Mouse (Mus musculus) natural killer cell, adult 2 months (primary cell): ENCODE results near the gene Sspo.

Experiments
- DNase-seq, 2 experiments: peaks; one replicate each; pipeline ENCODE4 v3.0.0; 2022; ENCODE audit warnings: low spot score in 2 of 2

The Sspo gene

GRCm38 (mm10) chr6:48435706-48436349 is 12.2 kb upstream of the Sspo start:
- no peak for DNase-seq

GRCm38 (mm10) chr6:48437679-48438376 is 10.2 kb upstream of the Sspo start:
- DNase-seq, result no peak

- DNase-seq, result no peak
Observed at GRCm38 (mm10) chr6:48438475-48439125, 9.4 kb upstream of the Sspo start.

GRCm38 (mm10) chr6:48439654-48440053 is 8.4 kb upstream of the Sspo start:
- DNase-seq, result no peak

- no peak for DNase-seq
Observed at GRCm38 (mm10) chr6:48440306-48441014, 7.6 kb upstream of the Sspo start.

GRCm38 (mm10) chr6:48443592-48444309 is 4.3 kb upstream of the Sspo start:
- DNase-seq, result peak; percentile 73 to 84

- DNase-seq, result no peak
Observed at GRCm38 (mm10) chr6:48444310-48445180, 3.5 kb upstream of the Sspo start.

GRCm38 (mm10) chr6:48445181-48446101 is 2.6 kb upstream of the Sspo start, which contains the start of gene Zfp467:
TSS of gene Zfp467 (minus strand) at chr6:48445825.
- DNase-seq, result peak in 1 of 2 experiments; percentile 14

- no peak for DNase-seq
Observed at GRCm38 (mm10) chr6:48446256-48446655, 1.8 kb upstream of the Sspo start.

GRCm38 (mm10) chr6:48446896-48447295 is 1.1 kb upstream of the Sspo start:
- no peak for DNase-seq

GRCm38 (mm10) chr6:48448527-48448926 is 498 bp downstream of the Sspo start:
- no peak for DNase-seq

- DNase-seq, result no peak
Observed at GRCm38 (mm10) chr6:48452151-48452550, 4.1 kb downstream of the Sspo start.

GRCm38 (mm10) chr6:48452771-48453170 is 4.7 kb downstream of the Sspo start:
- DNase-seq, result no peak

GRCm38 (mm10) chr6:48464966-48465679 is 17.1 kb downstream of the Sspo start:
- DNase-seq, result no peak

GRCm38 (mm10) chr6:48466715-48467114 is 18.7 kb downstream of the Sspo start:
- DNase-seq, result no peak

GRCm38 (mm10) chr6:48467490-48467889 is 19.5 kb downstream of the Sspo start:
- DNase-seq, result no peak

GRCm38 (mm10) chr6:48470739-48471138 is 22.7 kb downstream of the Sspo start:
- DNase-seq, result no peak

GRCm38 (mm10) chr6:48478446-48478845 is 30.4 kb downstream of the Sspo start:
- DNase-seq, result no peak

GRCm38 (mm10) chr6:48482501-48482900 is 34.5 kb downstream of the Sspo start:
- DNase-seq, result no peak
